Mouse (Mus musculus) heart, postnatal 0 days (tissue): ENCODE results near the gene Palm3.

Experiments used
- CTCF ChIP-seq: IDR thresholded peaks from 2 replicates; pipeline ENCODE4 v1.5.1; 2016; ENCODE audit warnings: antibody characterized with exemption, control low read depth, low read depth
- EP300 ChIP-seq: IDR thresholded peaks from 2 replicates; pipeline ENCODE4 v1.6.1; 2016; ENCODE audit warnings: antibody characterized with exemption, low read depth

- TF ChIP-seq CTCF (no peak), EP300 (no peak)
Measured at GRCm38 (mm10) chr8:83999057-83999705, 22.1 kb upstream of the Palm3 start.
